Mouse (Mus musculus) hindbrain, embryonic 11.5 days (tissue): Measurements from ENCODE around the gene Styxl1. TPM values are rescaled to one million over a fixed set of nuclear protein-coding genes. Genes with fewer than 3 reads are reported as not detected.

Experiments
- ATAC-seq: fragments of 200-750 bp; cut with Nextera tagmentation; 2 replicates; pipeline ENCODE4 v1.8.0; 2017; ENCODE audit warnings: mild to moderate bottlenecking, moderate TSS enrichment, moderate library complexity; ENCODE audit not compliant: low FRiP score
- DNase-seq: peaks from one replicate; pipeline ENCODE4 v3.0.0-alpha.2; 2015; ENCODE audit warnings: low spot score
- H3K27ac ChIP-seq: fragments of 300-500 bp; sonication (generic); 2 replicates; pipeline ENCODE4 v1.5.1; 2014; ENCODE audit warnings: mild to moderate bottlenecking, low read depth, low read length
- H3K27me3 ChIP-seq: fragments of 300-500 bp; sonication (generic); 2 replicates; pipeline ENCODE4 v1.6.1; 2014; ENCODE audit warnings: mild to moderate bottlenecking, low read length, moderate library complexity, mixed read lengths; ENCODE audit not compliant: control insufficient read depth, insufficient read depth
- H3K36me3 ChIP-seq: fragments of 300-500 bp; sonication (generic); 2 replicates; pipeline ENCODE4 v1.6.1; 2014; ENCODE audit warnings: mild to moderate bottlenecking, low read length, moderate library complexity, mixed read lengths; ENCODE audit not compliant: control insufficient read depth, insufficient read depth
- H3K4me1 ChIP-seq: fragments of 300-500 bp; sonication (generic); replicated peaks from 2 replicates; pipeline ENCODE4 v1.6.1; 2014; ENCODE audit warnings: low read length, mixed read lengths; ENCODE audit not compliant: control insufficient read depth, insufficient read depth
- H3K4me2 ChIP-seq: fragments of 300-500 bp; sonication (generic); replicated peaks from 2 replicates; pipeline ENCODE4 v1.6.1; 2014; ENCODE audit warnings: mild to moderate bottlenecking, low read depth, low read length
- H3K4me3 ChIP-seq: fragments of 300-500 bp; sonication (generic); 2 replicates; pipeline ENCODE4 v1.5.1; 2014; ENCODE audit warnings: low read depth, low read length
- H3K9ac ChIP-seq: fragments of 300-500 bp; sonication (generic); 2 replicates; pipeline ENCODE4 v1.6.1; 2014; ENCODE audit warnings: low read depth, low read length
- H3K9me3 ChIP-seq: fragments of 300-500 bp; sonication (generic); 2 replicates; pipeline ENCODE4 v1.6.1; 2016; ENCODE audit warnings: low read length; ENCODE audit not compliant: control insufficient read depth
- whole genome bisulfite sequencing: fragments of 180-500 bp; shearing (Covaris S2); extraction: QIAGEN DNeasy Blood & Tissue Kit; methylation state at CpG from one replicate; pipeline ENCODE4 v1.1.7; 2014; 5-methylcytosine and 5-hydroxymethylcytosine counted together
- polyA plus RNA-seq: library from polyadenylated mRNA; unstranded; fragments of >200 nt; fragmentation: Nextera tagmentation; extraction: Ambion mirVana; gene quantifications from 2 replicates; pipeline ENCODE4 v1.2.1, GENCODE M21; 2014

The Styxl1 gene
- polyA plus RNA-seq, 1 experiment from 2014 or later, result 0.36 TPM

- H3K27me3 ChIP-seq, result no peaks in the 10 kb centered on the region
- no peak overlapping the region for H3K4me2 ChIP-seq
- H3K9me3 ChIP-seq, result no peaks in the 10 kb centered on the region
- H3K36me3 ChIP-seq, result peaks cover 24% of the 10 kb centered on the region
- WGBS, result 89% methylated on average over 16 of the region's 16 CpGs
- H3K27ac ChIP-seq, result no peak overlapping the region
- no peak overlapping the region for H3K9ac ChIP-seq
- no peaks in the 10 kb centered on the region for H3K4me1 ChIP-seq
- ATAC-seq (no peak), DNase-seq (no peak)
- H3K4me3 ChIP-seq, result no peak overlapping the region
Observed at GRCm38 (mm10) chr5:135736544-135736943, 41.6 kb downstream of the Styxl1 start.

GRCm38 (mm10) chr5:135735741-135736140, 42.4 kb downstream of the Styxl1 start:
- H3K36me3 ChIP-seq, result peaks cover 30% of the 10 kb centered on the region
- ATAC-seq (no peak), DNase-seq (no peak)
- H3K27ac ChIP-seq, result no peak overlapping the region
- no peaks in the 10 kb centered on the region for H3K4me1 ChIP-seq
- no peak overlapping the region for H3K9ac ChIP-seq
- no peak overlapping the region for H3K4me2 ChIP-seq
- H3K9me3 ChIP-seq, result no peaks in the 10 kb centered on the region
- H3K4me3 ChIP-seq, result no peak overlapping the region
- no peaks in the 10 kb centered on the region for H3K27me3 ChIP-seq
- 90% methylated on average over 13 of the region's 13 CpGs for WGBS

DNA sequence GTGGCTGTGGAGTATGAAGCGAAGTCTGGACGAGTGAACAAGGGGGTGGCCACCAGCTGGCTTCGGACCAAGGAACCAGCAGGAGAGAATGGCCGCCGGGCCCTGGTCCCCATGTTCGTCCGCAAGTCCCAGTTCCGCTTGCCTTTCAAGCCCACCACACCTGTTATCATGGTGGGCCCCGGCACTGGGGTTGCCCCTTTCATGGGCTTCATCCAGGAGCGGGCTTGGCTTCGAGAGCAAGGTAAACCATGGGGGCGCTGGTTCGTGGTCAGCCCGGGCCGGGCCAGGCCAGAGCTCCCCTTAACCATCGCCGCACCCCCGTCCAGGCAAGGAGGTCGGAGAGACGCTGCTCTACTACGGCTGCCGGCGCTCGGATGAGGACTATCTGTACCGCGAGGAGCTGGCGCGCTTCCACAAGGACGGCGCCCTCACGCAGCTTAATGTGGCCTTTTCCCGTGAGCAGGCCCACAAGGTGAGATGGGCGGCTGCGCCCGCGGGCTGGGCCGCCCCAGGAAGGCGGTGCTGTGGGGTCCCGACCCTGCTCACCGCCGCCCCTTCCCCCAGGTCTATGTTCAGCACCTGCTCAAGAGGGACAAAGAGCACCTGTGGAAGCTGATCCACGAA, 44.0 kb downstream of the Styxl1 start:
- Histone ChIP-seq H3K4me2 (no peak overlapping the region), H3K4me3 (no peak overlapping the region), H3K27ac (no peak overlapping the region), H3K4me1 (no peaks in the 10 kb centered on the region), H3K9ac (no peak overlapping the region), H3K27me3 (no peaks in the 10 kb centered on the region), H3K9me3 (no peaks in the 10 kb centered on the region), H3K36me3 (peaks cover 36% of the 10 kb centered on the region)
- WGBS, result 91% methylated on average over 40 of the region's 42 CpGs
- no peak for DNase-seq
- no peak for ATAC-seq

DNA sequence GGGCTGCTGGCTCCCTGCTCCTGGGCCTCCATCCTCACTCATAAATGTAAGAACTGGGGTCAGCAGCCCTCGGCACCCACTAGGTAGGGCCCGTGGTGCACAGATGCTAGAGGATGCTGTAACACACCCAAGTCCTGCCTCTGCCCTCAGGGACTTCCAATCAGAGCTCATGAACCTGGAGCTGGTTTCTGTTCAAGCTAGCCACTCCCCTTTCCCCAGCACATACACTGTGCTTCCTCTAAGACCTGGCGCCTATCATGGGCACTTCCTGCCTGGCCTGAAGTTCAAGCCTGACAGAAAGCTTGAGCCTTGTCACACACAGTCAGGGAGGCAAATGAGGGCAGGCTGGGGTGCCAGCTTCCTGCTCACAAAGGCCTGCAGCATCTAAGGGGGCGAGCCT, 45.1 kb downstream of the Styxl1 start:
- no peaks in the 10 kb centered on the region for H3K27me3 ChIP-seq
- H3K36me3 ChIP-seq, result peaks cover 36% of the 10 kb centered on the region
- no peaks in the 10 kb centered on the region for H3K9me3 ChIP-seq
- WGBS, result 91% methylated on average over 4 of the region's 4 CpGs
- no peak overlapping the region for H3K9ac ChIP-seq
- H3K4me1 ChIP-seq, result no peaks in the 10 kb centered on the region
- H3K27ac ChIP-seq, result no peak overlapping the region
- no peak for DNase-seq
- H3K4me2 ChIP-seq, result no peak overlapping the region
- H3K4me3 ChIP-seq, result no peak overlapping the region
- ATAC-seq, result no peak

DNA sequence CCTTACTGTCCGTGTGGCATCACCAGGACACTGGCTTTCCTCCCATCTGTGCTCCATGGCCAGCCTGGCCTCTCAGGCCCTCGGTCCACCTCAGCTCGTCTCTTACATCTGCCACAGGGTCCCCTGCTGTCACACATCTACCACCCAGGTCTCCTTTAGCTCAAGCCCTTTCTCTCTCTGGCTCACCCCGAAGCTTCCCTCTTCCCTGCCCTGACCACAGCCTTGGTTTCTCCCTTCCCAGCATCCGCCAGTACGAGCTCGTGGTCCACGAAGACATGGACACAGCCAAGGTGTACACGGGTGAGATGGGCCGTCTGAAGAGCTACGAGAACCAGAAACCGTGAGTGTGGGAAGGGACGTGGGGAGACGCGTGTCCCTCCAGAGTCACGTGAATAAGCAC, 46.9 kb downstream of the Styxl1 start:
- no peak for ATAC-seq
- Histone ChIP-seq H3K27me3 (no peaks in the 10 kb centered on the region), H3K9ac (no peak overlapping the region), H3K4me1 (peaks cover 7% of the 10 kb centered on the region; the same call in 1 of the 2 replicates), H3K27ac (no peak overlapping the region), H3K4me3 (no peak overlapping the region), H3K9me3 (no peaks in the 10 kb centered on the region), H3K36me3 (peaks cover 36% of the 10 kb centered on the region), H3K4me2 (no peak overlapping the region)
- DNase-seq, result no peak
- 95% methylated on average over 16 of the region's 16 CpGs for WGBS

DNA sequence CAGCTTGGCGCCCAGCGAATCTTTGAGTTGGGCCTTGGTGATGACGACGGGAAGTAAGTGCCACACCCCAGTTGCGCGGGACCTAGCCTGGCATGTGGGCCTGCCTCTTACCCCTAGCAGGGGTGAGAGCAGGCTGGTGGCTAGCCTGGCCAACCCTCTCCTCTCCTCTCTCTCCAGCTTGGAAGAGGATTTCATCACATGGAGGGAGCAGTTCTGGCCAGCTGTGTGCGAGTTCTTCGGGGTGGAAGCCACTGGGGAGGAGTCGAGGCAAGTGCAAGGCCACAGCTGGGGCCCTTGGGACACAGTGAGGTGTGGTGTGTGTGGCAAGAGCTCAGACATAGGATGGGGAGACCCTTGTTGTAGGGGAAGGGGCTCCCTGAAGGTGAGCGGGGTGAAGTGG, 47.3 kb downstream of the Styxl1 start:
- no peak overlapping the region for H3K4me2 ChIP-seq
- no peak overlapping the region for H3K4me3 ChIP-seq
- ATAC-seq (no peak), DNase-seq (no peak)
- H3K4me1 ChIP-seq, result peaks cover 11% of the 10 kb centered on the region
- 94% methylated on average over 10 of the region's 10 CpGs for WGBS
- no peaks in the 10 kb centered on the region for H3K27me3 ChIP-seq
- no peak overlapping the region for H3K27ac ChIP-seq
- H3K9me3 ChIP-seq, result no peaks in the 10 kb centered on the region
- H3K9ac ChIP-seq, result no peak overlapping the region
- peaks cover 36% of the 10 kb centered on the region for H3K36me3 ChIP-seq

- Histone ChIP-seq H3K27ac (no peak overlapping the region), H3K36me3 (peaks cover 35% of the 10 kb centered on the region), H3K4me2 (no peak overlapping the region), H3K4me1 (peaks cover 14% of the 10 kb centered on the region), H3K9me3 (no peaks in the 10 kb centered on the region), H3K4me3 (no peak overlapping the region), H3K27me3 (no peaks in the 10 kb centered on the region), H3K9ac (no peak overlapping the region)
- DNase-seq (no peak), ATAC-seq (no peak)
- 96% methylated on average over 10 of the region's 10 CpGs for WGBS
Observed at GRCm38 (mm10) chr5:135730278-135730677, 47.9 kb downstream of the Styxl1 start.

- Histone ChIP-seq H3K27ac (no peak overlapping the region), H3K9me3 (no peaks in the 10 kb centered on the region), H3K4me1 (peaks cover 23% of the 10 kb centered on the region), H3K36me3 (peaks cover 28% of the 10 kb centered on the region), H3K4me3 (no peak overlapping the region), H3K4me2 (no peak overlapping the region), H3K9ac (no peak overlapping the region), H3K27me3 (no peaks in the 10 kb centered on the region)
- WGBS, result 93% methylated on average over 13 of the region's 13 CpGs
- ATAC-seq (no peak), DNase-seq (no peak)
Observed at GRCm38 (mm10) chr5:135729351-135729750, 48.8 kb downstream of the Styxl1 start.

DNA sequence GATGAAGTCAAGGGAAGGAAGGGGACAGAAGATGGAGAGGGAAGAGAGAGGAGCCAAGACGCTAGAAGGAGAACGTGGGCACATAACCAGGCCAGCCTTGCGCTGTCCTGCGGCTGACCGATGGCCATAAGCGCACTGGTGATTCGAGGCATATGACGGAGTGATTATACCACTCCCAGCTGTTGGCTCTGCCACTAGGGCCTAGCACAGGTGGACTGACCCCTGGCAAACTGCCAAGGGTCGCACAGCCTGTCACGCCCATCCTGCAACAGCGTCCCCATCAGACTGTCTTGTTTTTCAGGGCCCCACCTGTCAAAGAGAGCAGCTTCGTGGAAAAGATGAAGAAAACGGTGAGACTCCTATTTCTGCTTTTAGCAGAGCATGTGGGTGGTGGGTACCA, 49.8 kb downstream of the Styxl1 start:
- no peak overlapping the region for H3K27ac ChIP-seq
- no peaks in the 10 kb centered on the region for H3K9me3 ChIP-seq
- no peaks in the 10 kb centered on the region for H3K27me3 ChIP-seq
- no peak overlapping the region for H3K4me2 ChIP-seq
- H3K9ac ChIP-seq, result no peak overlapping the region
- DNase-seq (no peak), ATAC-seq (no peak)
- H3K4me1 ChIP-seq, result peaks cover 28% of the 10 kb centered on the region
- WGBS, result 93% methylated on average over 13 of the region's 13 CpGs
- peaks cover 18% of the 10 kb centered on the region for H3K36me3 ChIP-seq
- H3K4me3 ChIP-seq, result no peak overlapping the region
